In the genomic region with DNA sequence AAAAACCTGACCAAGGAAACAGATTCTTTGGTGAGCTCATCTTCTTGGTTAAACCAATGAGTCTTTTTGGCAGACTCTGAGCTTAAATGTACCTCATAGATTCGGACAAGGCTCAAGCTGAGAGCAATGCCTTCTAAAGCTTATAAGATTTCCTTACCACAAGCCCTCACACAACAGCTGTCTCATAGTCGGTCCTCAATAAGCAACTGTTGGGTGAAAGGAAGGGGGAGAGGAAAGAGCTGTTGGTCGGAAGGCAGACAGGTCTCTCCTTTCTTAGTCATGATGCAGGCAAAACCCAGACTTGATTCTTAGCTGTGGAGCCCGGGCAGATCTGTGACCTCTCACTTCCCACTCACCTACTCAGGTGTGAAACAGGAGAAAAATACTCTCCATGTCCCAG, we compare ENCODE assay signal across 18 mouse cellular contexts. TPM values are rescaled to one million over a fixed set of nuclear protein-coding genes. Genes with fewer than 3 reads are reported as not detected.
A peak's percentile ranks its signal among the peaks of the same experiment; 100 is the strongest.
DNase-seq lines count a peak whose midpoint lies in the region; TF ChIP-seq lines count a peak whose summit lies in the region.
"Had no signal": no experiment of that assay in that cellular context is flagged by ENCODE, and none has a peak within 500 bp of the region (broad histone marks: within the 10 kb centered on the region; RNA-seq: fewer than 3 reads in every experiment).

No protein-coding gene starts in this region.

- H3K4me3 ChIP-seq in myocyte: no peak overlapping the region

- no peak for TF ChIP-seq POLR2A in myocyte (IDR thresholded peaks at IDR 0.05; ENCODE audit: insufficient read length, low read depth)

- H3K79me2 ChIP-seq in myocyte (ENCODE audit: control insufficient read depth, insufficient read depth): no peaks in the 10 kb centered on the region

- no peak for DNase-seq in frontal cortex, postnatal 36 days (ENCODE audit: low spot score in 2 of 2)
- DNase-seq: adrenal gland, adult 2 months; adrenal gland, adult 8-10 months; adrenal gland, postnatal 10 days; adrenal gland, postnatal 14 days; adrenal gland, postnatal 25 days; adrenal gland, postnatal 36 days; B cell, adult 2 months; cerebellum, adult 11 months; cerebellum, adult 11-12 months; cerebellum, adult 18-20 months; cerebellum, adult 2 months had no signal

- H3K36me3 ChIP-seq in myocyte (ENCODE audit: control insufficient read depth, insufficient read depth): no peaks in the 10 kb centered on the region
- H3K36me3 ChIP-seq: G1E had no signal

- no peak overlapping the region for H3K4me2 ChIP-seq in myocyte (ENCODE audit: low read depth)

- H3K27me3 ChIP-seq in myocyte (ENCODE audit: control insufficient read depth, insufficient read depth, insufficient read length): no peaks in the 10 kb centered on the region
- H3K27me3 ChIP-seq: Patski had no signal

- H3ac ChIP-seq in myocyte (ENCODE audit: control insufficient read depth, insufficient read length): no peak overlapping the region

TF ChIP-seq in myocyte, 11 proteins besides CTCF, POLR2A, EP300 and RAD21:
- TF ChIP-seq REST (IDR thresholded peaks at IDR 0.05; ENCODE audit: insufficient read depth, insufficient read length) (no peak), MYOG (IDR thresholded peaks at IDR 0.05; ENCODE audit: control insufficient read depth in 1 of 3, insufficient read depth in 1 of 3, insufficient read length in 2 of 3, low read depth in 2 of 3) (peak in 2 of 3 experiments; percentile 75 to 83), MYOD1 (IDR thresholded peaks at IDR 0.05; ENCODE audit: control insufficient read depth in 1 of 3, insufficient read length in 2 of 3, low read depth in 2 of 3) (peak; percentile 14 to 69 (median 61)), TCF12 (IDR thresholded peaks at IDR 0.05; ENCODE audit: insufficient read depth, poor library complexity, severe bottlenecking) (peak; percentile 25), USF1 (IDR thresholded peaks at IDR 0.05; ENCODE audit: low read depth) (no peak), TCF3 (IDR thresholded peaks at IDR 0.05; ENCODE audit: insufficient read length, low read depth) (no peak)

RNA-seq across cellular contexts. Expression of a gene that starts 50.8 kb away (rescaled TPM):
- polyA plus RNA-seq in myocyte (2012; fragmentation: generic; extraction: Trizol): not detected
- polyA plus RNA-seq: adrenal gland, adult 2 months; brain, embryonic 14.5 days; C2C12; CD4-positive, CD25-positive, alpha-beta regulatory T cell, adult 4 months; cerebellum, adult 2 months; G1E had no signal
